Mouse (Mus musculus): ENCODE data around the gene Ttc30b.

- TF ChIP-seq CTCF (IDR thresholded peaks at IDR 0.05; ENCODE audit: extremely low read depth, insufficient read depth, insufficient read length, insufficient replicate concordance) = no peak
- no peak for TF ChIP-seq POLR2A (IDR thresholded peaks at IDR 0.05; ENCODE audit: low read depth, low read length)
These were observed 25.7 kb upstream of the Ttc30b start for GRCm38 (mm10) chr2:75964051-75964450.

Measured in spleen, adult 2 months (tissue).